Mouse (Mus musculus): ENCODE data around the gene Arsg.

DNA sequence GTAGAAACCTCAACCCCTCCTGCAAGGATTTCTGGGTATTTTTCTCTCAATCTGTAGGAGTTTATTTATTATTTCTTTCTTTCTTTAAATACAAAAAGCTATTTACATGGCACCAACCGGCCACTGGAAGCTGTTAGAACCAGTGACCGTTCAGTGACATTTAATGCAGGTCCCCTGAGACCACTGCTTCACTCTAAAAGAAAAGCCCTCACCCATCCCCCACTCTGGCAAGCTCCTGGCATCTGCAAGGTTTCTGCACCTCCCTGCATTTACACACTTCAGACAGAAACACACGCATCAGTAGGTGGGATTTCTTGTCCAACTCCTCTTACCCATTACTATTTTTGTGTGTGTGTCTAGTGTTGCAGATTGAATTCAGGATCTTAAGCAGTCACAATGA lies 33.9 kb downstream of the Arsg start:
- TF ChIP-seq CTCF (conservative IDR thresholded peaks at IDR 0.05 in 1 of 2, IDR thresholded peaks at IDR 0.05 in 1 of 2; ENCODE audit: low read depth in 2 of 2, low read length in 2 of 2) = no peak
- TF ChIP-seq POLR2AphosphoS2 (IDR thresholded peaks at IDR 0.05; ENCODE audit: low read depth, low read length) = no peak
- TF ChIP-seq BHLHE40 (IDR thresholded peaks at IDR 0.05; ENCODE audit: low read depth, low read length) = no peak
- TF ChIP-seq ZMIZ1 (IDR thresholded peaks at IDR 0.05; ENCODE audit: low read depth, low read length) = no peak
- no peak for TF ChIP-seq MAX (IDR thresholded peaks at IDR 0.05; ENCODE audit: low read length)
- no peak for TF ChIP-seq CHD1 (IDR thresholded peaks at IDR 0.05; ENCODE audit: low read depth, low read length)
- no peak for TF ChIP-seq USF1 (IDR thresholded peaks at IDR 0.05; ENCODE audit: low read depth, low read length)
- no peak for TF ChIP-seq MAFK (IDR thresholded peaks at IDR 0.05; ENCODE audit: insufficient replicate concordance, low read length)
- no peak for TF ChIP-seq POLR2A (IDR thresholded peaks at IDR 0.05; ENCODE audit: low read depth, low read length)
- no peak for TF ChIP-seq EP300 (IDR thresholded peaks at IDR 0.05; ENCODE audit: low read length)
- no peak for TF ChIP-seq RCOR1 (conservative IDR thresholded peaks at IDR 0.05; ENCODE audit: low read depth, low read length)
- no peak for TF ChIP-seq ZNF384 (IDR thresholded peaks at IDR 0.05; ENCODE audit: low read depth, low read length)
- no peak for TF ChIP-seq UBTF (IDR thresholded peaks at IDR 0.05; ENCODE audit: low read depth, low read length)

Data from CH12.LX (cell line).